Mouse (Mus musculus) forebrain, postnatal 0 days (tissue): ENCODE results near the gene Cd59a. TPM values are rescaled to one million over a fixed set of nuclear protein-coding genes. Genes with fewer than 3 reads are reported as not detected.

Experiments
- ATAC-seq: fragments of 200-750 bp; cut with Nextera tagmentation; 2 replicates; pipeline ENCODE4 v1.8.0; 2017; ENCODE audit warnings: mild to moderate bottlenecking, moderate library complexity
- DNase-seq: peaks from one replicate; pipeline ENCODE4 v3.0.0-alpha.2; 2015
- H3K27ac ChIP-seq: fragments of 300-500 bp; sonication (generic); 2 replicates; pipeline ENCODE4 v1.5.1; 2014; ENCODE audit warnings: low read depth, mild to moderate bottlenecking, antibody characterized with exemption, low read length, moderate library complexity, mixed read lengths
- H3K27me3 ChIP-seq: fragments of 300-500 bp; sonication (generic); 2 replicates; pipeline ENCODE4 v1.6.1; 2014; ENCODE audit warnings: mild to moderate bottlenecking, low read length, mixed read lengths; ENCODE audit not compliant: insufficient read depth
- H3K36me3 ChIP-seq: fragments of 300-500 bp; sonication (generic); 2 replicates; pipeline ENCODE4 v1.6.1; 2014; ENCODE audit warnings: mild to moderate bottlenecking, moderate library complexity; ENCODE audit not compliant: insufficient read depth
- H3K4me1 ChIP-seq: fragments of 300-500 bp; sonication (generic); 2 replicates; pipeline ENCODE4 v1.6.1; 2014; ENCODE audit warnings: antibody characterized with exemption; ENCODE audit not compliant: insufficient read depth
- H3K4me2 ChIP-seq: fragments of 300-500 bp; sonication (generic); 2 replicates; pipeline ENCODE4 v1.6.1; 2014; ENCODE audit warnings: low read depth, mild to moderate bottlenecking, moderate library complexity
- H3K4me3 ChIP-seq: fragments of 300-500 bp; sonication (generic); 2 replicates; pipeline ENCODE4 v1.5.1; 2014; ENCODE audit warnings: low read depth, low read length, mixed read lengths
- H3K9ac ChIP-seq: fragments of 300-500 bp; sonication (generic); 2 replicates; pipeline ENCODE4 v1.6.1; 2014; ENCODE audit warnings: mild to moderate bottlenecking
- H3K9me3 ChIP-seq: fragments of 300-500 bp; sonication (generic); 2 replicates; pipeline ENCODE4 v1.6.1; 2016; ENCODE audit warnings: low read length
- CTCF ChIP-seq: sonication (generic); IDR thresholded peaks from 2 replicates; pipeline ENCODE4 v1.5.1; 2016; ENCODE audit warnings: antibody characterized with exemption, control low read depth, low read depth
- WGBS: fragments of 180-500 bp; shearing (Covaris S2); extraction: QIAGEN DNeasy Blood & Tissue Kit; methylation state at CpG from one replicate; pipeline ENCODE4 v1.1.7; 2014; 5-methylcytosine and 5-hydroxymethylcytosine counted together
- polyA plus RNA-seq: library from polyadenylated mRNA; unstranded; fragments of >200 nt; fragmentation: Nextera tagmentation; extraction: Ambion mirVana; gene quantifications from 2 replicates; pipeline ENCODE4 v1.2.1, GENCODE M21; 2015
- total RNA-seq: library from RNA; depleted of rRNA; stranded (reverse); fragments of >200 nt; gene quantifications from 2 replicates; pipeline ENCODE4 v1.2.3, GENCODE M21; 2014; rRNA removed

The Cd59a gene
- total and polyA plus RNA-seq, 2 experiments from 2014 or later: 5.2 to 11.0 TPM

GRCm38 (mm10) chr2:104163418-104163817 lies 67.8 kb downstream of the Cd59a start:
- no peaks in the 10 kb centered on the region for H3K27me3 ChIP-seq
- H3K9me3 ChIP-seq: no peaks in the 10 kb centered on the region
- no peak for TF ChIP-seq CTCF
- H3K4me3 ChIP-seq: no peak overlapping the region
- H3K4me2 ChIP-seq: no peak overlapping the region
- no peak overlapping the region for H3K27ac ChIP-seq
- no peak for ATAC-seq
- peaks cover 25% of the 10 kb centered on the region for H3K36me3 ChIP-seq
- no peak for DNase-seq
- no peak overlapping the region for H3K9ac ChIP-seq
- 83% methylated on average over 7 of the region's 7 CpGs for WGBS
- 0 out of 2 replicates have a peak, but pooled peaks cover 3% of the 10 kb centered on the region for H3K4me1 ChIP-seq

- Histone ChIP-seq H3K27me3 (no peaks in the 10 kb centered on the region), H3K4me1 (0 out of 2 replicates have a peak, but pooled peaks cover 3% of the 10 kb centered on the region), H3K36me3 (peaks cover 25% of the 10 kb centered on the region), H3K9ac (no peak overlapping the region), H3K4me2 (no peak overlapping the region), H3K9me3 (no peaks in the 10 kb centered on the region), H3K4me3 (no peak overlapping the region), H3K27ac (no peak overlapping the region)
- ATAC-seq (no peak), DNase-seq (no peak)
- no peak for TF ChIP-seq CTCF
- WGBS: 88% methylated on average over 4 of the region's 4 CpGs
These were observed 68.4 kb downstream of the Cd59a start for GRCm38 (mm10) chr2:104163978-104164487.

Other genes with a start within 250 kb of the Cd59a start
- gene Lmo2, start 137.8 kb upstream of the Cd59a start, total RNA-seq: 19.9 and 23.8 TPM in 2 replicates
- 26.9 and 27.8 TPM in 2 replicates for gene Lmo2, start 137.8 kb upstream of the Cd59a start, polyA plus RNA-seq
- gene Fbxo3, start 68.1 kb upstream of the Cd59a start, total RNA-seq: 65.2 and 78.2 TPM in 2 replicates
- 41.6 and 54.9 TPM in 2 replicates for gene Fbxo3, start 68.1 kb upstream of the Cd59a start, polyA plus RNA-seq
- gene 4931422A03Rik, start 67.4 kb upstream of the Cd59a start, total RNA-seq: not detected in 2 replicates
- gene 4931422A03Rik, start 67.4 kb upstream of the Cd59a start, polyA plus RNA-seq: 0.84 and 0.94 TPM in 2 replicates
- 0.15 TPM in 1 of 2 replicates, not detected in the other for gene Gm10912, start 30.0 kb upstream of the Cd59a start, total RNA-seq
- gene Gm10912, start 30.0 kb upstream of the Cd59a start, polyA plus RNA-seq: not detected in 2 replicates
- not detected in 2 replicates for gene Gm10799, start 27.3 kb upstream of the Cd59a start, total RNA-seq
- not detected in 2 replicates for gene Gm10799, start 27.3 kb upstream of the Cd59a start, polyA plus RNA-seq
- gene Cd59b, start 26.0 kb upstream of the Cd59a start, total RNA-seq: 1.5 TPM in 1 of 2 replicates, not detected in the other
- gene Cd59b, start 26.0 kb upstream of the Cd59a start, polyA plus RNA-seq: 1.5 and 1.6 TPM in 2 replicates
- 1.9 TPM in 1 of 2 replicates, not detected in the other for gene A930018P22Rik, start 27.0 kb downstream of the Cd59a start, total RNA-seq
- gene A930018P22Rik, start 27.0 kb downstream of the Cd59a start, polyA plus RNA-seq: 0.18 TPM in 1 of 2 replicates, not detected in the other